Mouse (Mus musculus) hematopoietic stem cell, adult 5-6 weeks (primary cell): ENCODE results near the gene Snrnp35. TPM values are rescaled to one million over a fixed set of nuclear protein-coding genes. Genes with fewer than 3 reads are reported as not detected.
A peak's percentile ranks its signal among the peaks of the same experiment; 100 is the strongest.

Experiments used
- ATAC-seq, 2 experiments: fragments of 125-278 bp in 1 of 2; replicated peaks in 1 of 2; 2 replicates each; pipeline ENCODE4 v1.8.0; 2016 to 2017; ENCODE audit warnings: inconsistent platforms in 2 of 2, mild to moderate bottlenecking in 2 of 2, moderate number of reproducible peaks in 2 of 2, low read depth in 1 of 2, moderate TSS enrichment in 1 of 2; ENCODE audit not compliant: low FRiP score in 2 of 2, poor library complexity in 2 of 2, severe bottlenecking in 2 of 2, insufficient read depth in 1 of 2, low TSS enrichment in 1 of 2
- total RNA-seq: library from RNA; stranded (forward); fragments of 172-1452, 232-1000 nt; gene quantifications from 2 replicates; pipeline ENCODE4 v1.2.3, GENCODE M21; 2017

Gene Snrnp35
- total RNA-seq, 1 experiment from 2014 or later = 7.4 TPM

- no peak for ATAC-seq
These were observed 40.1 kb downstream of the Snrnp35 start for GRCm38 (mm10) chr5:124523032-124523431.

- peak; percentile 39 to 52; a peak in 3 of 4 replicates for ATAC-seq
These were observed 42.0 kb downstream of the Snrnp35 start for GRCm38 (mm10) chr5:124524943-124525342.

- ATAC-seq = no peak
These were observed 45.4 kb downstream of the Snrnp35 start for GRCm38 (mm10) chr5:124528351-124528750.

GRCm38 (mm10) chr5:124528791-124529190 lies 45.9 kb downstream of the Snrnp35 start:
- ATAC-seq = no peak

- ATAC-seq = no peak
These were observed 46.3 kb downstream of the Snrnp35 start for GRCm38 (mm10) chr5:124529191-124529651.

- peak; percentile 25 to 44; a peak in 2 of 4 replicates for ATAC-seq
These were observed 46.8 kb downstream of the Snrnp35 start for GRCm38 (mm10) chr5:124529697-124530096.

GRCm38 (mm10) chr5:124530655-124531582 lies 48.0 kb downstream of the Snrnp35 start, which contains the start of gene Rilpl1:
Rilpl1 (minus strand) TSS chr5:124531391.
- ATAC-seq = peak; percentile 48 to 51

- no peak; a peak in 1 of 4 replicates for ATAC-seq
These were observed 48.6 kb downstream of the Snrnp35 start for GRCm38 (mm10) chr5:124531583-124531930.

- ATAC-seq = no peak
These were observed 49.5 kb downstream of the Snrnp35 start for GRCm38 (mm10) chr5:124532451-124532850.

GRCm38 (mm10) chr5:124535016-124535415 lies 52.1 kb downstream of the Snrnp35 start:
- no peak for ATAC-seq

- no peak for ATAC-seq
These were observed 53.8 kb downstream of the Snrnp35 start for GRCm38 (mm10) chr5:124536776-124537175.

GRCm38 (mm10) chr5:124538813-124539792 lies 56.2 kb downstream of the Snrnp35 start:
- ATAC-seq = peak; percentile 25 to 37; a peak in 1 of 4 replicates

- ATAC-seq = no peak
These were observed 57.0 kb downstream of the Snrnp35 start for GRCm38 (mm10) chr5:124539905-124540304.

GRCm38 (mm10) chr5:124540383-124540786 lies 57.5 kb downstream of the Snrnp35 start, which contains the start of gene Tmed2:
Tmed2 (plus strand) TSS chr5:124540695.
- peak; percentile 91 for ATAC-seq
